Mouse (Mus musculus): ENCODE data around the gene Rbm19. TPM values are rescaled to one million over a fixed set of nuclear protein-coding genes. Genes with fewer than 3 reads are reported as not detected.

Gene Rbm19
- 10.8 and 10.9 TPM in 2 replicates for polyA plus RNA-seq (2015; fragmentation: Nextera tagmentation; extraction: Ambion mirVana)

GRCm38 (mm10) chr5:120116261-120117050, at the start of gene Rbm19:
Gene Rbm19 (plus strand): TSS chr5:120116465.

All from skeletal muscle tissue, postnatal 0 days (tissue).